Mouse (Mus musculus): Measurements from ENCODE around the gene Kng1. TPM values are rescaled to one million over a fixed set of nuclear protein-coding genes. Genes with fewer than 3 reads are reported as not detected.
"Not testable (repeated sequence)": the region's sequence is repeated elsewhere in the genome, so short reads cannot be mapped to it uniquely, and the experiment has no call there.

Gene Kng1
- polyA plus RNA-seq, 1 experiment from 2014 or later, result 918 TPM

GRCm38 (mm10) chr16:23095581-23095980, 37.9 kb downstream of the Kng1 start:
- H3K27me3 ChIP-seq, result peaks cover 11% of the 10 kb centered on the region; the same call in 1 of the 2 replicates
- not testable (repeated sequence) for H3K4me1 ChIP-seq (replicated peaks); H3K9ac ChIP-seq; H3K36me3 ChIP-seq (replicated peaks); H3K4me3 ChIP-seq (replicated peaks); H3K27ac ChIP-seq (replicated peaks); H3K9me3 ChIP-seq (replicated peaks); ATAC-seq (ENCODE audit: insufficient read depth); H3K4me2 ChIP-seq
- 75% methylated on average over 5 of the region's 5 CpGs for WGBS (ENCODE audit: insufficient replicate concordance)

- WGBS (ENCODE audit: insufficient replicate concordance), result 53% methylated on average over 1 of the region's 1 CpGs
- not testable (repeated sequence) for H3K36me3 ChIP-seq (replicated peaks); H3K9me3 ChIP-seq (replicated peaks); H3K9ac ChIP-seq; ATAC-seq (ENCODE audit: insufficient read depth); H3K4me3 ChIP-seq (replicated peaks); H3K4me2 ChIP-seq; H3K27ac ChIP-seq (replicated peaks)
- Histone ChIP-seq H3K4me1 (replicated peaks) (peaks cover 12% of the 10 kb centered on the region), H3K27me3 (peaks cover 13% of the 10 kb centered on the region; the same call in 1 of the 2 replicates)
These were observed 39.2 kb downstream of the Kng1 start for GRCm38 (mm10) chr16:23096886-23097285.

GRCm38 (mm10) chr16:23097290-23098104, 39.8 kb downstream of the Kng1 start:
- WGBS (ENCODE audit: insufficient replicate concordance), result 60% methylated on average over 8 of the region's 8 CpGs
- not testable (repeated sequence) for H3K9ac ChIP-seq; H3K9me3 ChIP-seq (replicated peaks); H3K4me3 ChIP-seq (replicated peaks); ATAC-seq (ENCODE audit: insufficient read depth); H3K4me2 ChIP-seq; H3K27ac ChIP-seq (replicated peaks); H3K36me3 ChIP-seq (replicated peaks)
- peaks cover 13% of the 10 kb centered on the region; the same call in 1 of the 2 replicates for H3K27me3 ChIP-seq
- H3K4me1 ChIP-seq (replicated peaks), result peaks cover 15% of the 10 kb centered on the region

- not testable (repeated sequence) for ATAC-seq (ENCODE audit: insufficient read depth); H3K9ac ChIP-seq; H3K27ac ChIP-seq (replicated peaks); H3K9me3 ChIP-seq (replicated peaks); H3K4me2 ChIP-seq; H3K4me3 ChIP-seq (replicated peaks); H3K36me3 ChIP-seq (replicated peaks)
- peaks cover 21% of the 10 kb centered on the region for H3K4me1 ChIP-seq (replicated peaks)
- 78% methylated on average over 1 of the region's 1 CpGs for WGBS (ENCODE audit: insufficient replicate concordance)
- H3K27me3 ChIP-seq, result peaks cover 13% of the 10 kb centered on the region; the same call in 1 of the 2 replicates
These were observed 40.4 kb downstream of the Kng1 start for GRCm38 (mm10) chr16:23098105-23098452.

GRCm38 (mm10) chr16:23099632-23100031, 42.0 kb downstream of the Kng1 start:
- peaks cover 13% of the 10 kb centered on the region; the same call in 1 of the 2 replicates for H3K27me3 ChIP-seq
- 0 out of 2 replicates have a peak overlapping the region, but pooled peaks have one; percentile 15 for H3K4me3 ChIP-seq (replicated peaks)
- no peak for ATAC-seq (ENCODE audit: insufficient read depth)
- 33% methylated on average over 12 of the region's 12 CpGs for WGBS (ENCODE audit: insufficient replicate concordance)
- H3K36me3 ChIP-seq (replicated peaks), result no peaks in the 10 kb centered on the region
- H3K9me3 ChIP-seq (replicated peaks), result no peaks in the 10 kb centered on the region
- no peak overlapping the region for H3K27ac ChIP-seq (replicated peaks)
- peak overlapping the region; percentile 36 for H3K4me2 ChIP-seq
- H3K4me1 ChIP-seq (replicated peaks), result peaks cover 32% of the 10 kb centered on the region
- no peak overlapping the region for H3K9ac ChIP-seq

- H3K27ac ChIP-seq (replicated peaks), result no peak overlapping the region
- ATAC-seq (ENCODE audit: insufficient read depth), result no peak
- no peaks in the 10 kb centered on the region for H3K36me3 ChIP-seq (replicated peaks)
- H3K9ac ChIP-seq, result no peak overlapping the region
- peaks cover 32% of the 10 kb centered on the region for H3K4me1 ChIP-seq (replicated peaks)
- 7% methylated on average over 9 of the region's 9 CpGs for WGBS (ENCODE audit: insufficient replicate concordance)
- H3K4me3 ChIP-seq (replicated peaks), result peak overlapping the region; percentile 15
- no peaks in the 10 kb centered on the region for H3K9me3 ChIP-seq (replicated peaks)
- peaks cover 13% of the 10 kb centered on the region; the same call in 1 of the 2 replicates for H3K27me3 ChIP-seq
- H3K4me2 ChIP-seq, result peak overlapping the region; percentile 36
These were observed 42.5 kb downstream of the Kng1 start for GRCm38 (mm10) chr16:23100099-23100575.

- ATAC-seq (ENCODE audit: insufficient read depth), result no peak
- no peak overlapping the region for H3K9ac ChIP-seq
- H3K27ac ChIP-seq (replicated peaks), result no peak overlapping the region
- peak overlapping the region; percentile 36 for H3K4me2 ChIP-seq
- 8% methylated on average over 10 of the region's 10 CpGs for WGBS (ENCODE audit: insufficient replicate concordance)
- peaks cover 32% of the 10 kb centered on the region for H3K4me1 ChIP-seq (replicated peaks)
- peak overlapping the region; percentile 15 for H3K4me3 ChIP-seq (replicated peaks)
- no peaks in the 10 kb centered on the region for H3K9me3 ChIP-seq (replicated peaks)
- peaks cover 13% of the 10 kb centered on the region; the same call in 1 of the 2 replicates for H3K27me3 ChIP-seq
- H3K36me3 ChIP-seq (replicated peaks), result no peaks in the 10 kb centered on the region
These were observed 42.9 kb downstream of the Kng1 start for GRCm38 (mm10) chr16:23100613-23101012.

- Histone ChIP-seq H3K27me3 (peaks cover 13% of the 10 kb centered on the region; the same call in 1 of the 2 replicates), H3K4me3 (replicated peaks) (peak overlapping the region; percentile 52), H3K9me3 (replicated peaks) (no peaks in the 10 kb centered on the region), H3K9ac (peak overlapping the region; percentile 42; the same call in 1 of the 2 replicates), H3K36me3 (replicated peaks) (no peaks in the 10 kb centered on the region), H3K4me2 (peak overlapping the region; percentile 74), H3K27ac (replicated peaks) (peak overlapping the region; percentile 51; the same call in 1 of the 2 replicates), H3K4me1 (replicated peaks) (peaks cover 43% of the 10 kb centered on the region)
- no peak for ATAC-seq (ENCODE audit: insufficient read depth)
- 4% methylated on average over 15 of the region's 15 CpGs for WGBS (ENCODE audit: insufficient replicate concordance)
These were observed 44.8 kb downstream of the Kng1 start for GRCm38 (mm10) chr16:23102340-23103037.

- peaks cover 43% of the 10 kb centered on the region for H3K4me1 ChIP-seq (replicated peaks)
- H3K36me3 ChIP-seq (replicated peaks), result no peaks in the 10 kb centered on the region
- peak overlapping the region; percentile 74 for H3K4me2 ChIP-seq
- no peak for ATAC-seq (ENCODE audit: insufficient read depth)
- H3K9ac ChIP-seq, result peak overlapping the region; percentile 42; the same call in 1 of the 2 replicates
- H3K9me3 ChIP-seq (replicated peaks), result no peaks in the 10 kb centered on the region
- H3K27me3 ChIP-seq, result peaks cover 13% of the 10 kb centered on the region; the same call in 1 of the 2 replicates
- H3K27ac ChIP-seq (replicated peaks), result peak overlapping the region; percentile 51; the same call in 1 of the 2 replicates
- 21% methylated on average over 17 of the region's 17 CpGs for WGBS (ENCODE audit: insufficient replicate concordance)
- peak overlapping the region; percentile 52 for H3K4me3 ChIP-seq (replicated peaks)
These were observed 45.5 kb downstream of the Kng1 start for GRCm38 (mm10) chr16:23103038-23103745.

GRCm38 (mm10) chr16:23103841-23104240, 46.2 kb downstream of the Kng1 start:
- no peak overlapping the region for H3K4me2 ChIP-seq
- peaks cover 45% of the 10 kb centered on the region for H3K4me1 ChIP-seq (replicated peaks)
- no peak overlapping the region for H3K9ac ChIP-seq
- 30% methylated on average over 2 of the region's 2 CpGs for WGBS (ENCODE audit: insufficient replicate concordance)
- peaks cover 6% of the 10 kb centered on the region for H3K36me3 ChIP-seq (replicated peaks)
- H3K27ac ChIP-seq (replicated peaks), result no peak overlapping the region
- ATAC-seq (ENCODE audit: insufficient read depth), result no peak
- no peaks in the 10 kb centered on the region for H3K9me3 ChIP-seq (replicated peaks)
- H3K27me3 ChIP-seq, result peaks cover 13% of the 10 kb centered on the region; the same call in 1 of the 2 replicates
- H3K4me3 ChIP-seq (replicated peaks), result no peak overlapping the region
